In the genomic region with DNA sequence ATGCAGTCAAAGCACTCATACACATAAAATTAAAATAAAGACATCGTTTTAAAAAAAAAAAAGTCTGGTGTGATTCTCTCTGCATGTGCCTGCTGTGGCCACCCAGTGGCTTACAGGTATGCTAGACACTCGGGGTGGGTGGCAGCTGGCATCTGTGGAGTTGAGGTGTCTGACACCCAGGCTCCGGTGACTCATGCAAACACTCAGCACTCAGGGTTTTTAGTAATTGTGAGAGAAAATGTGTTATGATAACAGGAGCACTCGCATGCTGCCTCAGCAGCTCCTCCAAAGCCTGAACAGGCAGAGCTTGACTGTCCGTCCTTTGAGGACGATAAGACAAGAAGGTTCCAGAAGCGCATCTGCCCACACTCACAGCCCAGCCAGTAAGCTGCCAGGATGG, we compare ENCODE assay signal across 26 mouse cellular contexts.
DNase-seq lines count a peak whose midpoint lies in the region; ATAC-seq and TF ChIP-seq lines count a peak whose summit lies in the region.
"Had no signal": no experiment of that assay in that cellular context is flagged by ENCODE, and none has a peak within 500 bp of the region (broad histone marks: within the 10 kb centered on the region; RNA-seq: fewer than 3 reads in every experiment).

No protein-coding gene starts in this region.

- WGBS in hindbrain, embryonic 16.5 days: 88% methylated on average over 7 of the region's 7 CpGs
- 77% methylated on average over 7 of the region's 7 CpGs for WGBS in stomach, postnatal 0 days

- no peaks in the 10 kb centered on the region for H3K36me3 ChIP-seq in hindbrain, embryonic 16.5 days (ENCODE audit: control insufficient read depth, insufficient read depth, low read length)
- H3K36me3 ChIP-seq in stomach, postnatal 0 days (ENCODE audit: control insufficient read depth, insufficient read depth, low read length): no peaks in the 10 kb centered on the region
- H3K36me3 ChIP-seq: embryonic facial prominence, embryonic 15.5 days; forebrain, embryonic 10.5 days; G1E; heart, embryonic 10.5 days; hindbrain, embryonic 13.5 days had no signal

- no peak overlapping the region for H3K4me2 ChIP-seq in hindbrain, embryonic 16.5 days (ENCODE audit: low read length)
- H3K4me2 ChIP-seq in stomach, postnatal 0 days (replicated peaks; ENCODE audit: low read depth): no peak overlapping the region
- H3K4me2 ChIP-seq: embryonic facial prominence, embryonic 15.5 days; hindbrain, embryonic 13.5 days had no signal

- no peak overlapping the region for H3K4me3 ChIP-seq in left cerebral cortex, adult 2 months
- no peak overlapping the region for H3K4me3 ChIP-seq in hindbrain, embryonic 16.5 days (ENCODE audit: low read length)
- H3K4me3 ChIP-seq in stomach, postnatal 0 days (ENCODE audit: low read depth, low read length): no peak overlapping the region
- H3K4me3 ChIP-seq: embryonic facial prominence, embryonic 15.5 days; erythroblast, embryonic 14.5 days; forebrain, embryonic 10.5 days; heart, embryonic 10.5 days; hindbrain, embryonic 13.5 days had no signal

- ATAC-seq in frontal cortex, adult (ENCODE audit: low TSS enrichment): peak; percentile 62; the same call in 1 of the 2 replicates
- no peak for ATAC-seq in hindbrain, embryonic 16.5 days
- ATAC-seq in stomach, postnatal 0 days (ENCODE audit: low FRiP score, low TSS enrichment): no peak
- ATAC-seq: CD4-positive, CD25-positive, alpha-beta regulatory T cell, adult 4 months; forebrain, embryonic 14.5 days had no signal

- TF ChIP-seq CTCF in left cerebral cortex, adult 2 months (IDR thresholded peaks at IDR 0.05): no peak
- TF ChIP-seq CTCF in stomach, postnatal 0 days (IDR thresholded peaks at IDR 0.05; ENCODE audit: low read depth): no peak

- intact Hi-C loops in left cerebral cortex, adult 2 months (cut with DNase I): no loop called here

- DNase-seq in frontal cortex, postnatal 14 days (ENCODE audit: low spot score in 2 of 2): no peak
- peak; percentile 66 for DNase-seq in right cerebral cortex, adult 18-20 months
- no peak for DNase-seq in right cerebral cortex, postnatal 14 days
- peak; percentile 38 to 51 for DNase-seq in left cerebral cortex, adult 2 months (ENCODE audit: extremely low spot score in 1 of 2, low spot score in 2 of 2)
- DNase-seq in right cerebral cortex, postnatal 36 days (ENCODE audit: low spot score in 2 of 2): peak; percentile 13 to 36
- DNase-seq in stomach, postnatal 0 days (ENCODE audit: low spot score): no peak
- DNase-seq: adrenal gland, adult 8-10 months; adrenal gland, postnatal 36 days; B cell, adult 2 months; cerebellum, adult 11 months; cerebellum, adult 8-10 months; cerebellum, postnatal 14 days; embryo, embryonic 11 days; gastrocnemius, postnatal 36 days; heart, adult 18-20 months; heart, postnatal 14 days had no signal

- TF ChIP-seq EP300 in stomach, postnatal 0 days (optimal IDR thresholded peaks at IDR 0.05): no peak

- no peaks in the 10 kb centered on the region for H3K27me3 ChIP-seq in hindbrain, embryonic 16.5 days (replicated peaks; ENCODE audit: control insufficient read depth, insufficient read depth, low read length)
- no peaks in the 10 kb centered on the region for H3K27me3 ChIP-seq in stomach, postnatal 0 days (ENCODE audit: control insufficient read depth, insufficient read depth, low read length)

- H3K9me3 ChIP-seq in hindbrain, embryonic 16.5 days (ENCODE audit: control insufficient read depth, low read length): no peaks in the 10 kb centered on the region
- no peaks in the 10 kb centered on the region for H3K9me3 ChIP-seq in stomach, postnatal 0 days (ENCODE audit: control insufficient read depth, low read length)
- H3K9me3 ChIP-seq: embryonic facial prominence, embryonic 15.5 days; forebrain, embryonic 10.5 days; heart, embryonic 10.5 days; hindbrain, embryonic 13.5 days had no signal

- H3K27ac ChIP-seq in left cerebral cortex, adult 2 months: no peak overlapping the region
- H3K27ac ChIP-seq in hindbrain, embryonic 16.5 days (ENCODE audit: low read depth, low read length): no peak overlapping the region
- H3K27ac ChIP-seq in stomach, postnatal 0 days (replicated peaks): no peak overlapping the region
- H3K27ac ChIP-seq: embryonic facial prominence, embryonic 15.5 days; forebrain, embryonic 10.5 days; heart, embryonic 10.5 days; hindbrain, embryonic 13.5 days had no signal

- H3K4me1 ChIP-seq in hindbrain, embryonic 16.5 days (ENCODE audit: control insufficient read depth, insufficient read depth, low read depth, low read length): peaks cover under 1% of the 10 kb centered on the region; the same call in 1 of the 2 replicates
- H3K4me1 ChIP-seq in stomach, postnatal 0 days (replicated peaks; ENCODE audit: control insufficient read depth, insufficient read depth): no peaks in the 10 kb centered on the region
- H3K4me1 ChIP-seq: embryonic facial prominence, embryonic 15.5 days had no signal

- no peak overlapping the region for H3K9ac ChIP-seq in hindbrain, embryonic 16.5 days (ENCODE audit: low read depth, low read length)
- no peak overlapping the region for H3K9ac ChIP-seq in stomach, postnatal 0 days (ENCODE audit: low read length)
- H3K9ac ChIP-seq: embryonic facial prominence, embryonic 15.5 days; hindbrain, embryonic 13.5 days had no signal

Comparison
In these comparisons a context has a peak if more than half of its experiments do, and no peak if none do; other contexts are left out.
1. DNase-seq: peak in right cerebral cortex, adult 18-20 months (single experiment), left cerebral cortex, adult 2 months (2 of 2) and right cerebral cortex, postnatal 36 days (2 of 2); none in frontal cortex, postnatal 14 days (0 of 2), right cerebral cortex, postnatal 14 days (single experiment) and stomach, postnatal 0 days (single experiment).